Mouse (Mus musculus) liver, embryonic 16.5 days (tissue): Measurements from ENCODE around the gene Rad51d. TPM values are rescaled to one million over a fixed set of nuclear protein-coding genes. Genes with fewer than 3 reads are reported as not detected.
A peak's percentile ranks its signal among the peaks of the same experiment; 100 is the strongest.
"Not testable (repeated sequence)": the region's sequence is repeated elsewhere in the genome, so short reads cannot be mapped to it uniquely, and the experiment has no call there.

Source experiments
- ATAC-seq: fragments of 200-750 bp; cut with Nextera tagmentation; 2 replicates; pipeline ENCODE4 v1.8.0; 2017; ENCODE audit warnings: low read depth, mild to moderate bottlenecking, moderate number of reproducible peaks, moderate library complexity
- H3K27ac ChIP-seq: fragments of 300-500 bp; sonication (generic); 2 replicates; pipeline ENCODE4 v1.5.1; 2014; ENCODE audit warnings: mild to moderate bottlenecking, low read length
- H3K27me3 ChIP-seq: fragments of 300-500 bp; sonication (generic); 2 replicates; pipeline ENCODE4 v1.6.1; 2014; ENCODE audit warnings: low read depth, low read length, mixed read lengths; ENCODE audit not compliant: control insufficient read depth, insufficient read depth
- H3K36me3 ChIP-seq: fragments of 300-500 bp; sonication (generic); 2 replicates; pipeline ENCODE4 v1.6.1; 2014; ENCODE audit warnings: mild to moderate bottlenecking; ENCODE audit not compliant: control insufficient read depth, insufficient read depth
- H3K4me1 ChIP-seq: fragments of 300-500 bp; sonication (generic); 2 replicates; pipeline ENCODE4 v1.6.1; 2014; ENCODE audit warnings: low read depth, low read length, mixed read lengths; ENCODE audit not compliant: control insufficient read depth
- H3K4me2 ChIP-seq: fragments of 300-500 bp; sonication (generic); 2 replicates; pipeline ENCODE4 v1.6.1; 2014; ENCODE audit warnings: low read depth, low read length, mixed read lengths
- H3K4me3 ChIP-seq: fragments of 300-500 bp; sonication (generic); 2 replicates; pipeline ENCODE4 v1.5.1; 2014; ENCODE audit warnings: low read depth, mild to moderate bottlenecking, low read length
- H3K9ac ChIP-seq: fragments of 300-500 bp; sonication (generic); 2 replicates; pipeline ENCODE4 v1.6.1; 2014; ENCODE audit warnings: low read depth, low read length
- H3K9me3 ChIP-seq: fragments of 300-500 bp; sonication (generic); replicated peaks from 2 replicates; pipeline ENCODE4 v1.6.1; 2016; ENCODE audit warnings: low read length; ENCODE audit not compliant: control insufficient read depth
- WGBS: fragments of 180-500 bp; shearing (Covaris S2); extraction: QIAGEN DNeasy Blood & Tissue Kit; methylation state at CpG from one replicate; pipeline ENCODE4 v1.1.7; 2014; ENCODE audit not compliant: insufficient replicate concordance; 5-methylcytosine and 5-hydroxymethylcytosine counted together
- polyA plus RNA-seq: library from polyadenylated mRNA; unstranded; fragments of >200 nt; fragmentation: Nextera tagmentation; extraction: Ambion mirVana; gene quantifications from 2 replicates; pipeline ENCODE4 v1.2.1, GENCODE M21; 2015

The Rad51d gene
- polyA plus RNA-seq, 1 experiment from 2014 or later, result 4.7 TPM

- peak overlapping the region; percentile 98 for H3K27ac ChIP-seq
- WGBS, result 36% methylated on average over 11 of the region's 11 CpGs
- peak overlapping the region; percentile 84 for H3K9ac ChIP-seq
- peak overlapping the region; percentile 84 for H3K4me2 ChIP-seq
- no peaks in the 10 kb centered on the region for H3K9me3 ChIP-seq
- no peak for ATAC-seq
- peak overlapping the region; percentile 67 for H3K4me3 ChIP-seq
- H3K27me3 ChIP-seq, result no peaks in the 10 kb centered on the region
- H3K4me1 ChIP-seq, result peaks cover 67% of the 10 kb centered on the region
- peaks cover 5% of the 10 kb centered on the region; the same call in 1 of the 2 replicates for H3K36me3 ChIP-seq
Measured at GRCm38 (mm10) chr11:82844771-82845414, 45.5 kb downstream of the Rad51d start.

DNA sequence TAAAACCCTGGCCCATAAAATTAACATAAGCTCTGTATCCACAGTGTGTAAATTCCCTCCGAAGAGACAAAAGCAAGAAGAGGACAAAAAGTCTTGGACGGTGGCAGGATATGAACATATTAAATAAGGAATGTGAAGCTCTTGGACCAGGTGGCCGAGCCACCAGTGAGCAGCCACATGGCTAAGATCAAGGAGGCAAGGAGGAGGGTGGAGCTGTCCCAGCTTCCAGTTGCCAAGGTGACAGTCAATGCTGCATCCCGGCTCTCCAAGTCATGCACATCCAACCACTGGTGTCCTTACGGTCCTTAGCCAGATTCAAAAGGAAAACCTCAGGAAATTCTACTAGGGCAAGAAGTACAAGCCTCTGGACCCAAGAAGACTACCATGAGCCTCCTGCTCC is 51.9 kb downstream of the Rad51d start:
- Histone ChIP-seq H3K9ac (no peak overlapping the region), H3K27ac (no peak overlapping the region), H3K4me1 (peaks cover 26% of the 10 kb centered on the region), H3K36me3 (peaks cover 13% of the 10 kb centered on the region), H3K4me2 (no peak overlapping the region), H3K27me3 (no peaks in the 10 kb centered on the region), H3K4me3 (no peak overlapping the region), H3K9me3 (no peaks in the 10 kb centered on the region)
- no peak for ATAC-seq
- 68% methylated on average over 5 of the region's 5 CpGs for WGBS

GRCm38 (mm10) chr11:82837848-82838247 is 52.6 kb downstream of the Rad51d start:
- H3K4me3 ChIP-seq, result no peak overlapping the region
- ATAC-seq, result no peak
- H3K9ac ChIP-seq, result no peak overlapping the region
- H3K36me3 ChIP-seq, result peaks cover 13% of the 10 kb centered on the region
- H3K4me2 ChIP-seq, result no peak overlapping the region
- peaks cover 26% of the 10 kb centered on the region for H3K4me1 ChIP-seq
- no peaks in the 10 kb centered on the region for H3K9me3 ChIP-seq
- 40% methylated on average over 7 of the region's 7 CpGs for WGBS
- no peaks in the 10 kb centered on the region for H3K27me3 ChIP-seq
- no peak overlapping the region for H3K27ac ChIP-seq

- Histone ChIP-seq H3K27ac (no peak overlapping the region), H3K4me1 (peaks cover 26% of the 10 kb centered on the region), H3K36me3 (peaks cover 13% of the 10 kb centered on the region), H3K27me3 (no peaks in the 10 kb centered on the region), H3K9me3 (no peaks in the 10 kb centered on the region), H3K4me3 (no peak overlapping the region), H3K4me2 (no peak overlapping the region), H3K9ac (no peak overlapping the region)
- 75% methylated on average over 7 of the region's 7 CpGs for WGBS
- ATAC-seq, result no peak
Measured at GRCm38 (mm10) chr11:82837192-82837591, 53.2 kb downstream of the Rad51d start.

GRCm38 (mm10) chr11:82835616-82836432 is 54.6 kb downstream of the Rad51d start:
- ATAC-seq, result no peak
- H3K4me1 ChIP-seq, result peaks cover 32% of the 10 kb centered on the region
- no peak overlapping the region for H3K27ac ChIP-seq
- H3K4me3 ChIP-seq, result no peak overlapping the region
- H3K9me3 ChIP-seq, result no peaks in the 10 kb centered on the region
- peaks cover 13% of the 10 kb centered on the region for H3K36me3 ChIP-seq
- no peak overlapping the region for H3K9ac ChIP-seq
- H3K4me2 ChIP-seq, result no peak overlapping the region
- WGBS, result 71% methylated on average over 11 of the region's 11 CpGs
- H3K27me3 ChIP-seq, result no peaks in the 10 kb centered on the region

DNA sequence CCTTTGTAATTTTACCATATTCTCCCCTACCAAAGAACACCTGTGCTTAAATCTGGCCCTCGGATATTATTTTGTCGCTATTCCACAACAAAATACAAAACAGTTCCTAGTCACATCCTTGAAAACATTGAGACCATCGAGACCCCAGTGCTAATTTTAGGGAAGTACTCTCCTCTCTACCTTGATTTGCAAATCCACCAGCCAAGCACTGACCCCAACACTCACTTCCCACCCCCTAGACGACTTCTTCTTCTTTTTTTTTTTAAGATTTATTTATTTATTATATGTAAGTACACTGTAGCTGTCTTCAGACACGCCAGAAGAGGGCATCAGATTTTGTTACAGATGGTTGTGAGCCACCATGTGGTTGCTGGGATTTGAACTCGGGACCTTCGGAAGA is 56.1 kb downstream of the Rad51d start:
- H3K9ac ChIP-seq, H3K36me3 ChIP-seq, H3K9me3 ChIP-seq, H3K4me2 ChIP-seq, H3K27me3 ChIP-seq, ATAC-seq, H3K27ac ChIP-seq, H3K4me3 ChIP-seq: not testable (repeated sequence)
- peaks cover 23% of the 10 kb centered on the region for H3K4me1 ChIP-seq
- WGBS, result 60% methylated on average over 7 of the region's 7 CpGs

DNA sequence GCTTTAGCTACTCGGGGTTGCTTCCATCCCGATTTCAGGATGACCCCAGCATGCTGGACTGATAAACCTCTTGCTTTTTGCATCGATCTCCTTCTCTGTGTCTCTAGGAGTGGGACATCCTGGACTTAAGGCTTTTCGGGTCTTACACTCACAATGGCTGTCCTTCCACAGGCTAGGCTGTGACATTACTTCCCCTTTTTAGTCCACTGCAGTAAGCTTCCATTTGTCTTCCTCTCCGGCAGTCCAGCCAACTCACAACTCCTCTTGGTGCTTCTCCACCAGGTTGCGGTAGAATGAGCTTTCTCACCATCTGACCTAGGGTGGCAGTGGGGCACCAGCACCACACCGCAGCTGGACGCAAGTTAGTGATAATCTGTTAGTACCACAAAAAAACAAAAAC is 56.5 kb downstream of the Rad51d start:
- Histone ChIP-seq H3K9ac (no peak overlapping the region), H3K4me1 (peaks cover 23% of the 10 kb centered on the region), H3K27ac (no peak overlapping the region), H3K9me3 (no peaks in the 10 kb centered on the region), H3K36me3 (peaks cover 8% of the 10 kb centered on the region), H3K27me3 (no peaks in the 10 kb centered on the region), H3K4me2 (no peak overlapping the region), H3K4me3 (no peak overlapping the region)
- 47% methylated on average over 8 of the region's 8 CpGs for WGBS
- no peak for ATAC-seq

DNA sequence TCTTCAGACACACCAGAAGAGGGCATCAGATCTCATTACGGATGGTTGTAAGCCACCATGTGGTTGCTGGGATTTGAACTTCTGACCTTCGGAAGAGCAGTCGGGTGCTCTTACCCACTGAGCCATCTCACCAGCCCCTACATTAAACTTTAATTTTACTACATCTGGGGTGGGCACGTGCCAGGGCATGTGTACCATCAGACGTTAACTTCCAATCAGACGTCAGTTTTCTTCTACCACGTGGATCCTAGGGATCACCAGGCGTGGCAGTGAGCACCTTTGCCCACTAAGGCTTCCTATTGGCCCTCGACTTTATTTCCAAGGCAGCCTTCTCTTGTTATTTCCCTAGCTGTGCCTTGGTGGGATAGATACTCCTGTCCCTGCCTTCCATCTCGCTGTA is 58.0 kb downstream of the Rad51d start:
- not testable (repeated sequence) for H3K27me3 ChIP-seq, H3K9me3 ChIP-seq, H3K4me2 ChIP-seq, H3K4me3 ChIP-seq, ATAC-seq, H3K27ac ChIP-seq, H3K9ac ChIP-seq
- Histone ChIP-seq H3K4me1 (peaks cover 16% of the 10 kb centered on the region), H3K36me3 (peaks cover 10% of the 10 kb centered on the region)
- 77% methylated on average over 10 of the region's 10 CpGs for WGBS
